Mouse (Mus musculus) G1E (cell line): ENCODE data around the gene Olfr857.

Source experiments
- CTCF ChIP-seq: IDR thresholded peaks from 2 replicates; pipeline ENCODE4 v1.5.1; 2012; ENCODE audit warnings: low read depth, low read length, inconsistent platforms, mixed read lengths
- GATA1 ChIP-seq: IDR thresholded peaks from 2 replicates; pipeline ENCODE4 v1.6.1; 2012; ENCODE audit warnings: borderline replicate concordance, low read length, inconsistent platforms, mixed read lengths

GRCm38 (mm10) chr9:19691426-19691825 lies 17.8 kb upstream of the Olfr857 start:
- TF ChIP-seq CTCF (no peak), GATA1 (no peak)
